Mouse (Mus musculus) G1E (cell line): ENCODE measurements around the gene Fam3b. TPM values are rescaled to one million over a fixed set of nuclear protein-coding genes. Genes with fewer than 3 reads are reported as not detected.

Experiments
- ATAC-seq: 2 replicates; pipeline ENCODE4 v1.8.0; 2016; ENCODE audit warnings: mild to moderate bottlenecking; ENCODE audit not compliant: insufficient number of reproducible peaks, poor library complexity, low FRiP score, severe bottlenecking; ENCODE audit errors: extremely low read depth
- DNase-seq: peaks from one replicate; pipeline ENCODE4 v3.0.0; 2012; ENCODE audit warnings: low spot score
- H3K27me3 ChIP-seq: 2 replicates; pipeline ENCODE4 v1.6.1; 2012; ENCODE audit warnings: mild to moderate bottlenecking, low read length, inconsistent platforms; ENCODE audit not compliant: insufficient read depth
- H3K36me3 ChIP-seq: replicated peaks from 2 replicates; pipeline ENCODE3; 2012; ENCODE audit warnings: mild to moderate bottlenecking, inconsistent platforms
- H3K4me1 ChIP-seq: 2 replicates; pipeline ENCODE4 v1.6.1; 2012; ENCODE audit warnings: low read depth, low read length, inconsistent platforms, mixed read lengths; ENCODE audit not compliant: insufficient read depth
- H3K4me3 ChIP-seq: 2 replicates; pipeline ENCODE4 v1.5.1; 2012; ENCODE audit warnings: low read depth, mild to moderate bottlenecking, inconsistent platforms, low read length, moderate library complexity, mixed read lengths
- H3K9me3 ChIP-seq: replicated peaks from 2 replicates; pipeline ENCODE4 v1.6.1; 2012; ENCODE audit warnings: inconsistent platforms
- CTCF ChIP-seq: IDR thresholded peaks from 2 replicates; pipeline ENCODE4 v1.5.1; 2012; ENCODE audit warnings: low read depth, low read length, inconsistent platforms, mixed read lengths
- GATA1 ChIP-seq: IDR thresholded peaks from 2 replicates; pipeline ENCODE4 v1.6.1; 2012; ENCODE audit warnings: borderline replicate concordance, low read length, inconsistent platforms, mixed read lengths
- GATA2 ChIP-seq: IDR thresholded peaks from 2 replicates; pipeline ENCODE4 v1.6.1; 2012; ENCODE audit warnings: low read depth, low read length, inconsistent platforms, borderline replicate concordance
- POLR2AphosphoS5 ChIP-seq: IDR thresholded peaks from 2 replicates; pipeline ENCODE4 v1.6.1; 2012; ENCODE audit warnings: low read depth, low read length, inconsistent platforms; ENCODE audit not compliant: insufficient replicate concordance
- TAL1 ChIP-seq: conservative IDR thresholded peaks from 2 replicates; pipeline ENCODE4 v1.6.1; 2012; ENCODE audit warnings: low read depth, low read length, inconsistent platforms, mixed read lengths
- polyA plus RNA-seq: library from polyadenylated mRNA; stranded (reverse); fragments of >175 nt; gene quantifications from 2 replicates; pipeline ENCODE4 v1.2.3, GENCODE M21; 2012
- total RNA-seq, 2 experiments: library from RNA; stranded (forward) in 1 of 2; stranded (reverse) in 1 of 2; fragments of 200-1000 nt in 1 of 2; fragments of >200 nt in 1 of 2; fragmentation: Nextera tagmentation in 1 of 2; gene quantifications; 2 replicates each; pipeline ENCODE4 v1.2.3; 2014 to 2017

Fam3b gene
- not detected in 2 replicates for total RNA-seq (2014; fragmentation: Nextera tagmentation)
- total RNA-seq (2017): 0.64 and 0.87 TPM in 2 replicates
- polyA plus RNA-seq: not detected in 2 replicates

GRCm38 (mm10) chr16:97514099-97514940 is at the start of gene Fam3b:
Gene Fam3b, minus strand, starts transcription at chr16:97514816.
- Histone ChIP-seq H3K4me1 (no peaks in the 10 kb centered on the region), H3K9me3 (no peaks in the 10 kb centered on the region), H3K4me3 (no peak within 1 kb of the TSS), H3K27me3 (no peaks in the 10 kb centered on the region; the same call in 1 of the 2 replicates), H3K36me3 (no peaks in the 10 kb centered on the region)
- no peak for ATAC-seq
- no peak for TF ChIP-seq TAL1
- no peak for TF ChIP-seq GATA1
- no peak for TF ChIP-seq GATA2
- DNase-seq: no peak

GRCm38 (mm10) chr16:97544340-97544739 is 29.7 kb upstream of the Fam3b start:
- TF ChIP-seq CTCF: no peak
- TF ChIP-seq TAL1: no peak
- no peak for TF ChIP-seq GATA1
- no peak for TF ChIP-seq POLR2AphosphoS5
- no peak for TF ChIP-seq GATA2
- Histone ChIP-seq H3K4me3 (no peak overlapping the region), H3K36me3 (no peaks in the 10 kb centered on the region), H3K9me3 (no peaks in the 10 kb centered on the region), H3K4me1 (no peaks in the 10 kb centered on the region), H3K27me3 (0 out of 2 replicates have a peak, but pooled peaks cover 2% of the 10 kb centered on the region)
- no peak for DNase-seq
- no peak for ATAC-seq

GRCm38 (mm10) chr16:97536859-97537258 is 22.2 kb upstream of the Fam3b start:
- Histone ChIP-seq H3K4me3 (no peak overlapping the region), H3K9me3 (0 out of 2 replicates have a peak, but pooled peaks cover 2% of the 10 kb centered on the region), H3K27me3 (peaks cover 3% of the 10 kb centered on the region; the same call in 1 of the 2 replicates), H3K4me1 (peaks cover 19% of the 10 kb centered on the region), H3K36me3 (no peaks in the 10 kb centered on the region)
- ATAC-seq (no peak), DNase-seq (no peak)
- no peak for TF ChIP-seq TAL1

- Histone ChIP-seq H3K4me1 (peaks cover 19% of the 10 kb centered on the region), H3K27me3 (peaks cover 3% of the 10 kb centered on the region; the same call in 1 of the 2 replicates), H3K9me3 (0 out of 2 replicates have a peak, but pooled peaks cover 2% of the 10 kb centered on the region), H3K36me3 (no peaks in the 10 kb centered on the region), H3K4me3 (peak overlapping the region; percentile 64; the same call in 1 of the 2 replicates)
- no peak for DNase-seq
- ATAC-seq: no peak
- no peak for TF ChIP-seq CTCF
- TF ChIP-seq TAL1: no peak
- TF ChIP-seq GATA1: no peak
- no peak for TF ChIP-seq GATA2
- no peak for TF ChIP-seq POLR2AphosphoS5
These were observed 21.3 kb upstream of the Fam3b start for GRCm38 (mm10) chr16:97535808-97536413.

- Histone ChIP-seq H3K36me3 (no peaks in the 10 kb centered on the region), H3K4me3 (peak overlapping the region; percentile 64), H3K9me3 (0 out of 2 replicates have a peak, but pooled peaks cover 2% of the 10 kb centered on the region), H3K27me3 (peaks cover 3% of the 10 kb centered on the region; the same call in 1 of the 2 replicates), H3K4me1 (peaks cover 19% of the 10 kb centered on the region)
- TF ChIP-seq TAL1 (no peak), CTCF (no peak), GATA2 (no peak), GATA1 (no peak), POLR2AphosphoS5 (no peak)
- no peak for DNase-seq
- 0 out of 2 replicates have a peak, but pooled peaks have one; percentile 19 for ATAC-seq
These were observed 20.4 kb upstream of the Fam3b start for GRCm38 (mm10) chr16:97534876-97535461.

- H3K9me3 ChIP-seq: 0 out of 2 replicates have a peak, but pooled peaks cover 2% of the 10 kb centered on the region
- ATAC-seq (no peak), DNase-seq (no peak)
- H3K36me3 ChIP-seq: no peaks in the 10 kb centered on the region
- peaks cover 19% of the 10 kb centered on the region for H3K4me1 ChIP-seq
- peaks cover 3% of the 10 kb centered on the region; the same call in 1 of the 2 replicates for H3K27me3 ChIP-seq
- TF ChIP-seq CTCF (no peak), GATA1 (no peak), GATA2 (no peak), POLR2AphosphoS5 (no peak), TAL1 (no peak)
- H3K4me3 ChIP-seq: peak overlapping the region; percentile 64; the same call in 1 of the 2 replicates
These were observed 19.8 kb upstream of the Fam3b start for GRCm38 (mm10) chr16:97534448-97534847.
